Mouse (Mus musculus) megakaryocyte, embryonic 14.5 days (primary cell): Measurements from ENCODE around the gene Sema4d.

ENCODE experiments used
- FLI1 ChIP-seq: IDR thresholded peaks from 2 replicates; pipeline ENCODE4 v1.6.1; 2012; ENCODE audit warnings: low read length, inconsistent platforms, mixed read lengths
- GATA1 ChIP-seq: IDR thresholded peaks from 3 replicates; pipeline ENCODE4 v1.6.1; 2012; ENCODE audit warnings: mixed read lengths, low read length, inconsistent platforms, borderline replicate concordance

DNA sequence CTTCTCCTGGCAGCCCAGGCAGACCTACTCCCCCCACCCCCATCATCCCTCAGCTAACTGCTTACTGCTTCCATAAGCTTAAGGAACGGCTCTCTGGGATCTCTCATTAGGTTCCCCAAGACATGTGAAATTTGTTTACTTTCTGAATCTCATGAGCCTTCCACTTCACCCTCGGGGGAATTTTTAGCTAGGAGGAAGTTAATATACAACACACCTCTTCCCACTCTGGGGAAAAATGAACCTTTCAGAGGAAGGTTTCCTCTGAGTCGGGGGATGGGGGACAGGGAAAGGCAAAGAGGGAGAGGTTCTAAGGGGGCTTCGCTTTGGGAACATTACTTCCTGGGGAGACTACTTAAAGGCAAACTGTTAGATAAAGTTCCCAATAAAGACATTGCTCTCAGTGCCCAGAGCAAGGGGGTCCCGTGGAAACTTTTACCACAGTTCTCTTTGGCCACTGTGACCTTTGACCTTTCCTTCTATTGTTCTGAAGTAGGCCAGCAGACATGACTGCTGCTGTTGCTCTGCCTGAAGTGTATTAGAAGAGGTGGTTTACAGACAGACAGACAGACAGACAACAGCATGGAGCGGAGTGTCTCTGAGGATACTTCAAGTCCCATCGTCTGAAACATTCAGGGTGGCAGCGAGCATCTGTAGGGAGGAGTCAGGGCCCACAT is 30.4 kb upstream of the Sema4d start:
- no peak for TF ChIP-seq GATA1
- no peak for TF ChIP-seq FLI1
